Mouse (Mus musculus): ENCODE measurements around the gene Mtln. TPM values are rescaled to one million over a fixed set of nuclear protein-coding genes. Genes with fewer than 3 reads are reported as not detected.

Mtln gene
- 10 to 100 TPM; 65.4 to 66.7 TPM for total RNA-seq (2021)
- long read RNA-seq, experiment 1, transcript Mtln-201 (2 exons, 800 nt): major isoform, 70 of 70 reads
- long read RNA-seq, experiment 1, partial matches to known transcripts: 0 of 70 reads
- long read RNA-seq, experiment 1, other reads (novel, unspliced or antisense): 0 of 70 reads
- long read RNA-seq, experiment 2, transcript Mtln-201 (2 exons, 800 nt): major isoform, 46 of 48 reads
- long read RNA-seq, experiment 2, partial matches to known transcripts: 2 of 48 reads
- long read RNA-seq, experiment 2, other reads (novel, unspliced or antisense): 0 of 48 reads

DNA sequence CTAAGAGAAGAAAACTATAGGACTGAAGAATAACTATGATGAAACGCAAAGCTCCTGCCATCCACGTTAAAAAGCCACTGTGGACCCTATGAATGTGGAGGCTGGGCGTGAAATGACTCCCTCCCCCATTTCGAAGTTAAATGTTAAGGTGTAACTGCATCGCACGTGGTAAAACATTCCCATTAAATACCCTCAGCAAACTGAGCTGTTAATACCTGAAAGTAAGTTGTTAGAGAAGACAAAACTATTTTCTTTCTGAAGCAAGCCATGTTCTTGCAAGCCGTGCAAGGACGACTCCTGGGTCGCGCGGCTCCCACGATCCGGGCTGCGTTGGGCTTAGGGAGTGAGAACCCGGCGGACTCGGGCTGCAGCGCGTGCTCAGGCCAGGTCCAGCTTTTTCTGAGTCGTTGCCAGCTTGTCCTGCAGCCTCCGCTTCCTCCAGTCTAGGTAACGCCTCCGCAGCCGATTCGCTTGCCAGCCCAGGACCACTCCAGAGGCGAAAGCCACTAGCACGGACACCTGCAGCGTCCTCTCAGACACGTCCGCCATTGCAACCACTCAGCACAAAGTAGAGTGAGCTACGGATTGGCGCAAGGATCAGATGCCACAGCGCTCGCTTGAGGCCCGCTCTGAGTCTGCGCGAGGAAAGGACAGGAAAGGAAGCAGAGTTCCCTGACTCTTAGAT lies at the start of gene Mtln:
TSS of gene Mtln (minus strand) at position 570 of the 685 bp plus-strand sequence.
- DNase-seq (ENCODE audit: low spot score in 2 of 2): peak; percentile 66 to 75

DNA sequence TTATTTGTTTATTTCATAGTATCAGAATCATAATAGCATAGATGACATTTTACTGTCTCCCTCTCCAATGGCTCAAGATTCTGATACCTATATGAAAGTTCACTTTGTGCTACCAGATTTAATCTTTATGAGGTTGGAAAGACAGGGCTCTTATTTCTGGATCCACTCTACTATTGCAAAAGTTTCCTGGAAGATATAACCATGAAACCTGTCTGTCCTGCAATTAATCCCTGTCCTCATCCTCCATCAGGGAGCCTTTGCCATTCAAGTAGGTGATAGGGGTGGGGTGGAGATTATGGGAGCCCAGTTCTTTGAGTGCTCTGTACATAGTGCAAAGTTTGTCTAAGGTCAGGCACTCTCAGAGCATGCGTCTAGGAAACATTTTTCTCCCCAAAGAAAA lies 49.1 kb upstream of the Mtln start:
- DNase-seq (ENCODE audit: low spot score in 2 of 2): no peak

DNA sequence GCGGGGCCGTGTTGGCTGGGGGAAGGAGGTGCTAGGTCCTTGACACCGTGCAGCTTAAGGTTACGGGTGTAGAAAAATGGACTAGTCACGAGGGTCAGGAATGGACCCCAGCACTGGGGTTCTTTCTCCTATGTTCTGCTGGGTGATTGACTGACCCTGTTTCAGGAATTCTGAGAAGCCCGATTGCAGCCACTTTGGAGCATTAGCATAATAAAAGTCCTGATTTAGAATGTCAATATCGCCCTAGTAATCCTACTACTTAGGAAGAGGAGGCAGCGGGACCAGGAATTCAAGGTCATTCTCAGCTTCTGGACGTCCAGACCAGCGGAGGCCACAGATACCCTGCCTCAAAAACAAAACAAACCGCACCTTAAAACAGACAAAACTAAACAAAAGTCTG lies 47.1 kb upstream of the Mtln start:
- no peak for DNase-seq (ENCODE audit: low spot score in 2 of 2)

DNA sequence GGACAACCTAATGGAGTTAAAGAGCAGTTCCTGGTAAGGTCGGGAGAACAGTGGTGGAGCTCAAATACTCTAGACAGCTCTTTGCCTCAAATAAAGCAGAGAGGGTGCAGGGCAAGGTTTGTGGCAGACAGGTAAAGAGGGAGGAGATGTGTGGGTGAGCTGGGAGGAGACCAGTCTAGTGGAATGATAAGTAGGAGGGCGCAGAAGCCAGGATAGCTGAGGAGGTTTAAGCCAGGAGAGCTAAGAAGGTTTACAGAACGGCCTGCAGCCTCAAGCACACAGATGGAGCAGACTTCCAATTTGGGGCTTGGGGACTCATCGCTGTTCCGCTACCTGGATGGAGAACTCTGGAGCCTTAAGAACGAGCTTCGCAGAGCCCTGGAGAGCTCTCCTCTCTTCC lies 46.3 kb upstream of the Mtln start, which contains the start of gene Acoxl:
TSS of gene Acoxl (plus strand) at position 301 of the 400 bp plus-strand sequence.
- DNase-seq (ENCODE audit: low spot score in 2 of 2): no peak

DNA sequence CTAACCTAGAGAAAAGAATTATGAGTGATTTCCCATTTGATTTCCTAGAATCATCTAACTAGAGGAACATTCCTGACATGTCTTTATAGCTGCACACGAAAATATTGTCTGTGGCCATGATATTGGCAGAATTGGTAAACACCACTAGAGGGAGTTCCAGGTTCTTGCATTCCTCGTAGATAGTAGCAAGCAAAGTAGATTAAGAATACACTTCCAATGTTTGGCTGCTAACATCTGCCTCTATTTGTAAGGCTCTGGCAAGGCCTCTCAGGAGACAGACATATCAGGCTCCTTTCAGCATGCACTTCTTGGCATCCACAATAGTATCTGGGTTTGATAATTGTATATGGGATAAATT lies 40.5 kb upstream of the Mtln start:
- DNase-seq (ENCODE audit: low spot score in 2 of 2): no peak

DNA sequence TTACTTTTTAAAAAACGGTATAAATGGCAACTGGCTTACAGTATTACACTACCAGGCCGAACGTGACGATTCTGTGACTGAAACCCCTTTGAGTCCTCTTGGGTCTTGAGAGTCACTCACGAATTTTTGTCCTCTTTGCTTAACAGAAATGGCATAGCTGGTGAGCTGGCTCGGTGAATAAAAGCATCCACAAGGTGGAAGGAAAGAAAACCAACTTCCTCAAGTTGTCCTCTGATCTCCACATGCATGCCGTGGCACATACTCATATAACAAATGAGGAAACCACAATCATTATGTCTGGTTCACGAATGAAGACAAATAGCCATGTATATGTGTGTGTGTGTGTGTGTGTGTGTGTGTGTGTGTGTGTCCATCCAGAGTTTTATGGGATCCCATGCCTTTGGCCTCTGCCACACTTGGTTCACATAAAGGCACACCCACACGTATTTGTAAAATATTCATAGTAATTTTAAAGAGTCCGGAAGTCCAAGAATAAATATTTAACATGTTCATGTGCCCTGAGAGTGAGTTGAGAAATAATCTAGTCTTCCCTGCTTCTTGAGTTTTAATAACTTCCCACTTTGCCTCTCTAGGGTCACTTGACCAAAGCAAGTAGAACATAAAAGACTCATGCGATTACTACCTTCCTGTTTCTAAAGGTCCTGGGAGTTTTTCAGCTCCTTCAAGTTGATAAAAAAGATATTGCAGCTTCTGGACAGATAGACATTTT lies 40.0 kb upstream of the Mtln start:
- DNase-seq (ENCODE audit: low spot score in 2 of 2): no peak

DNA sequence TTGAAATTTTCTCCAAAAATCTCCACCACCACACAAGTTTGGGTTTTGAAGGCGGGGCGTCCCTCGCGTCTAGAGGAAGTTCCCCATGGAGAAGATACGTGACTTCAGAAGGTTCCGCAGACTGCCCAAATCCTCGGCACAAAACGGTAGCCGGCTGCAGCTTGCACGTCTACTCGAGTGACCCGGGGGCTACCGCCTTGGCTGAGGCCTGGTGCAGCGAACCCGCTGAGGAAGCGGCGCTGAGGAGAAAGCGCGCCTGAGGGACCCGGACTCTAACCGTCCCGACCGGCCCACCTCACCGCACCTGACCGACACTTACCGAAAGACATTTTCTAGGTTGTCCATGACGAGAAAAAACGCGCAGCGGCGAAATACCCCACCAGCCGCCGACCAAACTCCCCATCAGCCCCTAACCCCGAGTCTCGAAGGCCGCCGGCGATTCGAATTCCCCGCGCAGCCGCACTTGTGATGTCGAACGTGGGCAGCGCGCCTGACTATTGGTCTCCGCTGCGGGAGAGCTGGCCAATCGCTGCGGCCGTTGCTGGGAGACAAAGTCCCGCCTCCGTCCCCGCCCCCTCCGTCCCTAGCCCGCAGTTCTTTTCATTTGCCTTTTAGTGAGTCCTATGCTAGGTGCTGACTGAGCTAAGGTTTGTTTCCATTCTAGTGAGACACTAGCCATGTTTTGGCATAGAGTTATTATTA lies 39.3 kb upstream of the Mtln start, which contains the start of gene Bub1:
TSS of gene Bub1 (minus strand) at position 465 of the 702 bp plus-strand sequence.
- peak; percentile 77 to 83 for DNase-seq (ENCODE audit: low spot score in 2 of 2)

DNA sequence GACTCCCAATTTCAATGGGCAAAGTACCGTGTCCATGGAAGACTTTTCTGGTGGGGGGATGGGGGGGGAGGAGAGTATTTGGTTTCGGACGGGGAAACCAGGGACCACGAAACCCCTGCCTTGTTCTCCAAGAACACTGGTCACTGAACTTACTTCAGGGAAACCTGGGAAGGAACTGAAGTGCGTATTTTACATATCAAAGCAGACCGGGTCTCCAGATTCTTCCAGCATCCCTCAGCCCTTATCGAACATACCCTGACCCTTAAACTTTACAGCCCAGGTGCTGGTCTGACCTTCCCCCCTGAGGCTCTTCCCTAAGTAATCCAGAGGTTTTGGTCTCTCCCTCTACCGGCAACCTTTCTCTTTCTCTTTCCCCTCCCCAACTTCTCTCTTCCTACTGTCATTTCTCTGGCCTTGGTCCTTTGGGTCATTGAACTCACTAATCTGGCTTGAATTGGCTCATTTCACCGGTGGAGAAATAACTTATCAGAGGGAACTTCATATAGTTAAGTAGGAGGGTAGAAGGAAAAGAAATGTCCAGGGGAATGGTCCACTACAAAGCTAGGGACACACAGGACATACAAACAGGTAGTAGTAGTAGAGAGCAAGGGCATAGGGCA lies 2.5 kb downstream of the Mtln start:
- no peak for DNase-seq (ENCODE audit: low spot score in 2 of 2)

DNA sequence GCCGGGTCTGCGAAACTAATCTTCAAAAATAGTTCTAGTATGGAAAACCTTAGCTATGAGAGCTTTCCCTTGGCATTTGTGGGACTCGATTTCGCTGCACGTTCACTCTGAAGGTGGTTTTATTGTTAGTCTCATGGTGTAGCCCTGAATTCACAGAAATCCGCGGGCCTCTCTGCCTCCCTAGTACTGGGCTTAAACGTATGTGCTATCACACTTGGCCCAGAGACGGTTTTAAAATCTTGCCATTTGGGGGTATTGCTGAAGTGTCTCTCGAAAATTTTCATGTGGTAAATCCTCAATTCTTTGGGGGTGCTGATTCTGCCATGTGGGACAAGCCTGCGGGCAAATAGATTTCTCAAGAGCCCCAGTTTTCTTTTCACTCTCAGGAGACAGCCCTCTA lies 3.1 kb downstream of the Mtln start:
- no peak for DNase-seq (ENCODE audit: low spot score in 2 of 2)

DNA sequence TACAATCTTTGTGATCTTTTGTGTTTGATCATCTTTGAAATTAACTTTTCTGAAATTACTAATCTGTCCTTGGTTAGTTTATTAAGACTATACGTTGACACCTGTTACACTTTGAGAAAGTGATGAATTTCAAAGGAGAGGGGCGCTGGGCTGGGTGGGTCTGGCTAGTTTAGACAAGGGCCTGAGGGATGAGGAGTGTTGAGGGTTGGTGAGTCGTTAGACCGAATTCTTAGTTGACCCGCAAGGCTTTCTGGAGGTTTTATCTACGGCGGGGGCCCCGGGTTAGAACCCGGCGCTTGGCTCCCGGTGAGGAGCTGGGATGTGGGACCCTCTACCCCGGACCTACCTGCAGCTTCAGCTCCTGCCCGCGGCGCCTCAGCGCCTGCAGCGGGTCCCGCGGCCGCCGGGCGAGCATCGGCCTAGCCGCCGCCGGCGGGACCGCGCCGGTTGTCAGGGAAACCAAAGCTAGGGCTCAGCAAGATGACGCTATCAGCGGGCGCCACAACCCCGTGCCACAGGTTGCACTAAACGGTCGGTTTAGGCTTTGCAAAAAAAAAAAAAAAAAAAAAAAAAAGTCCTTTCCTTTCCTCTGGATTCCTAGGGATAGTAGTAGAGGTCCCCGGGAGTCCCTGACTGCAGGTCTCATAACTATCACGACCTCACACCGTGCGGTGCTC lies 3.7 kb downstream of the Mtln start, which contains the start of gene Nphp1:
TSS of gene Nphp1 (minus strand) at position 458 of the 677 bp plus-strand sequence.
- DNase-seq (ENCODE audit: low spot score in 2 of 2): peak; percentile 61 to 71

DNA sequence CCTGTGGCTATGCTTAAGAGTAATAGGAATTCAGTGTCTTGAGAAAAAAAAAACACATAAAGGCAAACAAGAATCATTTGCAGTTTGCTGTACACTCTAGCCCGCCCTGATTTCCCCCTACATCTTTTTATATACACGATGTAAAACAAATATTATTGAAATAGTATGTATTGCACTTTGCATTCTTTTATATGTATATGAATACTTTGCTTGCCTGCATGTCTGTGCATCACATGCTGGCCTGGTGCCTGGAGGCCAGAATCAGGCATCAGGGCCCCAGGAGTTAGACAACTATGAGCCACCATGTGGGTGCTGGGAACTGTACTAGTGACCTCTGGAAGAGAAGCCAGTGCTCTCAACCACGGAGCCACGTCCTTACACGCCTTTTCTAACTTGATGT lies 5.1 kb downstream of the Mtln start:
- no peak for DNase-seq (ENCODE audit: low spot score in 2 of 2)

DNA sequence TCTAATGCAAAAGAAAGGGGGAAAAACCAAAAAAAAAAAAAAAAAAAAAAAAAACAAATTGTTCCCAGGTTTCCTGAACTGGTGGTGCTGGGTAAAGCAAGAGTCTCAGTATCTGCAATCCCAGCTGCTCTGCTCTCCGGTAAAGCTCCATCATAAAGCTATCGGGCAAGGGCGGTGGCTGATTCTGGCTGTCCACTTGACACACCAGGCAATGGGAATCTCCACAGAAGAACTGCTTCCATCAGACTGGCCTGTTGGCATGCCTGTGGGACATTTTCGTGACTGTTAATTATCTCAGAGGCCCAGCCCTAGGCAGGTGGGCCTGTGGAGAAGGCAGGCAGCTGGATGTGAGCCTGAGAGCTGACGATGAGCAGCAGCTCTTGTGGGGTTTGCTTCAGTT lies 13.8 kb downstream of the Mtln start:
- DNase-seq (ENCODE audit: low spot score in 2 of 2): no peak

DNA sequence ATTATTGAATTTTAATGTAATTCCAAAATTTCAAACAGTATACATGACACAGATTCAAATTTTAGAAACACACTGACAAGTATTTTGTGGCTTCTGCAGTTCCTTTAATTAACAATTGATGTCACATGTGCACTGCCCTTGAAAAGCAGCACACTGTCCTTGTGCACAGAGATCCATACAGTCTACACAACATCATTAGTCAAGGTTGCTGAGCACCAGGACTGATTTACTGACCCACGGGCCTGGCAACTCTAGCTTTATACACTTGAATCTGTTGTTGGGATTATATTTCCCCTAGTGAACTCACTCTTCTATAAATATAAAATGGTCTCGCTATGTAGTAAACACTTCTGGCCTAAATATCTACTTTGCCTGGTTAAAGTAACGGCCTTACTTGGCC lies 17.3 kb downstream of the Mtln start:
- no peak for DNase-seq (ENCODE audit: low spot score in 2 of 2)

DNA sequence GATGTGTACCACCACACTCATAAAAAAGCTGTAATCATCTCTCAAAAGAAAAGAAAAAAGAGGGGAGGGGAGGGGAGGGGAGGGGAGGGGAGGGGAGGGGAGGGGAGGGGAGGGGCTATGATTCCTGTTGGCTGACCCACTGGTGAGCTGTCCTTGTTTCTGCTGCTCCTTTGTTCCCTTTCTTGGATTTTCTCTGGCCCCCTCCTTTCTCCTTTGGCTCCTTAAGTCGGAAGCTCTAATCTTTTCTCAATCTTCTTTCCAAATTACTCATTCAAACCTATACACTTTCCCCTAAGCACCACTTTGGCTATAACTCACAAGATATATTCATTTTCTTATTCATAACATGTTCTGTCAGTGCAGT lies 17.7 kb downstream of the Mtln start:
- DNase-seq (ENCODE audit: low spot score in 2 of 2): no peak

DNA sequence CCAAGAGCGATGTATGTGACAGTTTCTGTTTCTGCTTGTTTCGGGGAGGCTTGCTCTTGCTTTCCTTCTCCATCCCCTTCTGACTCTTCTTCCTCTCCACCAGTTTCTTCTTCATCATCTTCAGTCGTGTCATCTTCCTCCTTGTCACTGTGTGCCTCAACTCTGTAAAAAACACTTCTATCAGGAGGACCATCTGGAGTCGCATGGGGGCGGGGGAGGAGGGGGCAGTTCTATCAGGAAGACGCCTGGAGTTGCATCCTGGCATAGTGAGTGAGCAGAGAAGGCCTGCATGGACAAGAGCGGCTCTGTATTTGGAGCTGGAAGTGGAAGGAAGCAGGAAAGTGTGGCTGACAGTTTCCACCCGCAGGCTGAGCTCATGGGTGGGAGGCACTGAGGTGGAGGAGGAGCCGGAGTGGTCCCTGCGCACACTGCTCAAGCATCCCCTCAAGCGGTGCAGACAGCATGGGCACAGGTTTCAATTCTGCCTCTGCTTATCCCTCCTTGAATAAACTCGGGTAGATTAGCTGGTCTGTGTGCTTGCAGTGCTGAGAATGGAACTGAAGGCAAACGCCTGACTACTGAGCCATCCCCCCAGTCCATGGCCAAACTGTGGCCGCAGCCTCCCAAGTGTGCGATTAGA lies 18.2 kb downstream of the Mtln start:
- no peak for DNase-seq (ENCODE audit: low spot score in 2 of 2)

DNA sequence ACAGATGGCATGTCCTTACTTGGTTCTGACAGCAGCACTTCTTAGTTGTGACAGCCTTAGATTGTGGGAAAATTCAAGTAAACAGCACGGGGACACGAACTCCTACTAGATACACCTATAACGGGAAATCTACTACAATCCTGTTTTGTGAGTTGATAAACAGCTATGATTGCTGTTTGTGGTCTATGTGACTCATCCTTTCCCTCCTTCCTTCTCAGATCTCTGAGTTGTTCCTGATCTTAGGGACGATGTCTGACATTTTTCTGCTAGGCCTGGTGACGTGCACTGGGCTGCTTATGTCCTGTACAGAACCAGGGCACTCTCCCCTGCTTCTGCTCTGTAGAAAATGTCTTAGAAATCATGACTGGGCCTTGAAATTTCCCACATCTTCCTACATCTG lies 30.7 kb downstream of the Mtln start:
- no peak for DNase-seq (ENCODE audit: low spot score in 2 of 2)

DNA sequence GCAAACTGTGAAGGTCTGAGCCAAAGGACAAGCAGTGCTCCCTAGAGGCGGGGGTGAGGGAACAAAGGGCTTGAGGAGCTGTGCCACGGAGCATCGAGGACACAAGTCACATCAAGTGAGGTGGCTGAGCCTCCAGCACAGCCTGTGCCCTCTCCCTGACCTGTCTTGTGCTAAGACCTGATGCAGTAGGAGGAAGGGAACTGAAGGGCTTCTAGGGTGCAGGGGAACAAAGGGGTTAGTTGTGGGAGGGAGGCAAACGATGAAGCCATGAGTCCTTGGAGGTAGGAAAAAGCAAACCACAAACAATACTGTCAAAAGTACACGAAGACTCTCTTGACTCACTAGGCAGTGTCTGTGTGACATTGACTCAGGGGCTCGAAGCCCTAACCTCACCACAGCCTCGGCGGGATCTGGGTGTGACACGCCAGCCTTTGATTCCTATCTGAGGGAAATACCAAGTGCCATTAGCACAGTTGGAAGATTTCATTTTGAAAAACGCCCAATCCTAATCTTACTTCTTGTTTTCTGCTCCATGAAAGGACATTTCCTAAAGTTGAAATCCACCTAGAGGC lies 31.8 kb downstream of the Mtln start:
- no peak for DNase-seq (ENCODE audit: low spot score in 2 of 2)

DNA sequence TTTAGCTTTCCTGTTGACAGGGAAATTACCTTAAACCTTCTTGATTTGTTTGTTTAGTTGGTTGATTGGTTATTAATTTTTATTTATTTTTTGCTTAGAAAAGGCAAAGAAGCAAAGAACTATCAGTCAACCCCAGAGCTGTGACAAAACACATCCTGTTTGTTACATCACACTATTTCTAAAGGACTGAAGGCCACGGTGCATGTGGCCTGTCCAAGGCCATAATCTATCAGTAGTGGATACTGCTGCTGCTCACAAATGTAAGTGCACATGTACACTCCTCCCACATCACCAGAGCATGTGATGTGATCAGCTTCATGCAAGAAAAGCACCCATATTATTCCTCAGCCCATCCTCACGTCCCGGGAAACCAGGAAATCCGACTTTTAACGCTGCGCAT lies 32.3 kb downstream of the Mtln start:
- no peak for DNase-seq (ENCODE audit: low spot score in 2 of 2)

DNA sequence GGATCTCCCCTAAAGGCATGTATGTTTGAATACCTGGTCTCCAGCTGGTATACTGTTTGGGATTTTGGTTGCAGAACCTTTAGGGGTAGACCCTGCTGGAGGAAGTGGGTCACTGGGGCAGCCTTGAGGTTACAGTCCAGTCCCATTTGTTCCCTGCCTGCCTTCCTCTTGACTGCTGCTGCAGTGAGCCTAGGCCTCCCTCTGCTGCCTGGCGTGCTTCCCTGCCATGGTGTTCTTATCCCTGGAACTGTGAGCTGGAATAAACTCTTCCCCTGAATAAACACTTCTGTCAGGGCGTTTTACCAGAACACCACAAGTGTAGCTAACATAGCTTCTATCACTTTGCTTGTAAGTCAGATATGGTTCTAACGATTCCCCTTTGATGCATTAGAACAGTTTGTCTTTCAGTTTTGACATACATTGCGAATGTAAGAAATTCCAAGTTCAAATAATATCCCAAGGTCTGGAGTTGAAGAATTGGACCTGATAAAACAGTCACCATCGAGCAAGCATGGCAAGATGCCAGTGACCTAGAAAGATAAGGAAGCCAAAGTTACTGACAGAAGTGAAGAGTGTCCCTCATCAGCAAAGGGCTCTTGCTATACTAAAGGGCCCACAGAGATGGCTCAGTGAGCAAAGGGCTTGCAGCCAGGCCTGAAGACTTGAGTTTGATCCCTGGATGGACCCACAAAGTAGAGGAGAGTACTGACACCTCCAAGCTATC lies 33.0 kb downstream of the Mtln start:
- peak in 1 of 2 experiments; percentile 52 for DNase-seq (ENCODE audit: low spot score in 2 of 2)

All from adrenal gland, postnatal 4 days (tissue).